Mouse (Mus musculus) retina, embryonic 14.5 days (tissue): ENCODE measurements around the gene Spata9.

ENCODE experiments used
- DNase-seq: peaks from one replicate; pipeline ENCODE4 v3.0.0-alpha.2; 2015; ENCODE audit warnings: low spot score

Spata9 gene

GRCm38 (mm10) chr13:75992169-75993028 lies 25.4 kb downstream of the Spata9 start:
- peak; percentile 33 for DNase-seq

DNA sequence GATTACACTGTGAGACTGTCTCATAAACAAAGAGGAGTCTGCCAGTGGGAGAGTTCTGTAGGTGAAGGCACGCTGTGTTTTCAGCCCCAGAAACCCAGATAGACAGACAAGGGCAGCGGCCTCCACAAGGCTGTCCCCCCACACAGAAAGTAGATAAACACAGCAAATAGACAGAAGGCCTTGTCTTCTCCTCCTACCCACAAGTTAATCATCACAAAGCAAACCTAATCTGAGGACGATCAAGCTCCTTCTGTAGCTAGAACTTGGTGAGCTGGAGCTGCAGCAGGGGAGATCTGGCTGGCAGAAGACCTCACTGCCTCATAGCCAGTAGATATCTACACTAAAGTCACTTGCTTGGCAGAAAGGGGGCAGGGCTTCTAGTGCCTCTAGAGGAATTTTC lies 36.3 kb downstream of the Spata9 start:
- no peak for DNase-seq

GRCm38 (mm10) chr13:76014511-76014910 lies 47.6 kb downstream of the Spata9 start:
- no peak for DNase-seq

DNA sequence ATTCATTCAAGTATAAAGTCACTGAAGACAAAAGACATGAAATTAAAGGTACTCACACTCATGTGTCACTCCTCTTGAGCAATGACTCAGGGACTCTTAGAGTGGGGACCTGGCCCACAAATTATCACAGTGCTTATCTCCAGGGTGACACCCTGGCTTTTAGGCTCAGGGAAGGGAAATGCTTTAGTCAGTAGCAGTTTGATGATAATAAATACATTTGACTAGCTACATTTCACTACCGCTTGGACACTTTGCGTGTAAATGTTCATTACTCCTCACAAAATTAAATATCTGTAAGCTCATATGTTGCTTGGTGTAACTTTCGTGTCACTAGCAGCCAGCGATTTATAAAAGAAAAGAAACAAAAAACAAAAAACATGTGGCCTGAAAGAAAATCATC lies 50.5 kb downstream of the Spata9 start:
- DNase-seq: no peak

DNA sequence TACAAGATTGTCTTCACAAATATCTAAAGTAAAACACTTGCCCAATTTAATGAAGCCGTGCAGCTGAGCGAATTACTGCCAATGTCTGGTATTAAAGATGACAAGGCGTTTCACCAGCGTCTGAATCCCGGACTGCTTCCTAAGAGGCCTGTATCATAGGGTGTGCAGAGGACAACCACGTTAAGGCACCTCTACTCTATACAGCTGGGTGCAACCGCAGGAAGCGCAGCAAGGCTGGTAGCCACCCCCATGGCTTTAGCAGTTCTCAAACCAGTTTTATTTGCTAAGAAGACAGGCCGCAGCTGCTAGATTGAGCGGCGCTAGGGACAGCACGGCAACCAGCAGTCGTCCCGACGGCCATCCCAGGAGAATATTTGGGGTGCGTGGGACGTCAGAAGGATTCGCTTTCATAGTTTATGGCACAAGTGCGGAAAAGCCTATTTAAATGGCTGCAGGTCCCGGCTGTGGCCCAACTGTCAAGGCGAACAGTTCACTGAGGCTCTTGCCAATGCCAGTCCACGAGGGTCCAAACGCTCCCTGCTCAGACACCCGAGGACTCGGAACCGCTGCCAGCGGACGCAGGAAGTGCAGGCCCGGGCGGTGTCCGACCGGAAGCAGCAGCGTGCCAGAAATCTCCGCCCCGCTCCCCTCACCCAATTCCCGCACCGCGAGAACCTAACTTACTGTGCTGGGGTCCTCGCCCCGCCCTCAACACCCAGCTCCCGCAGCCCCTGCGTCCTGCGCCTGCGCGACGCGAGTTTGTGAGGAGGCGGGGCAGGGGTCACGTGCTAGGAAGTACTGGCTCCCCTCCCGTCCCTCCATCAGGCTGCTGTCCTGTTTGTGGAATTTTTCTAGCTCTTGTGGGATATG lies 51.3 kb downstream of the Spata9 start, which contains the start of gene Rfesd:
TSS of gene Rfesd (minus strand) at position 746 of the 870 bp plus-strand sequence.
- peak; percentile 98 for DNase-seq

GRCm38 (mm10) chr13:76018844-76019400 lies 52.0 kb downstream of the Spata9 start:
- DNase-seq: no peak

DNA sequence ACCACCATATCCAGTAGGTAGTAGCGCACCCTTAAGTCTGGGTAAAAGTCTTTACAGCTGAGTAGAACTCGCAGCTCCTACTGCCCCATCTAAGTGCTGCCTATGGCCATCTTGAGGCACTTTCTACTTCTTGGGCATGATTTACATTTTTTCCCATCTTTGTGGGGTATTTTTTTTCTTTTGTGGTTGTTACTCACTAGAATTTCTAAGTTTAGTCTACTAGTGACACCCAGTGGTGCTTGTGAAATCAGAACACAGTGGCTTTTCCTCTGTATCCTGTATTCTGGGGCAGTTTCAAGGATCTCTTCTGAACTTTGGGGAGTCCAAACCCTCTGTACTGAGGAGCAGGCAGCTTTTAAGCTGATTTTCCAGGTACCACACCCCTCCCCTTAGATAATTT lies 54.8 kb downstream of the Spata9 start:
- DNase-seq: no peak

DNA sequence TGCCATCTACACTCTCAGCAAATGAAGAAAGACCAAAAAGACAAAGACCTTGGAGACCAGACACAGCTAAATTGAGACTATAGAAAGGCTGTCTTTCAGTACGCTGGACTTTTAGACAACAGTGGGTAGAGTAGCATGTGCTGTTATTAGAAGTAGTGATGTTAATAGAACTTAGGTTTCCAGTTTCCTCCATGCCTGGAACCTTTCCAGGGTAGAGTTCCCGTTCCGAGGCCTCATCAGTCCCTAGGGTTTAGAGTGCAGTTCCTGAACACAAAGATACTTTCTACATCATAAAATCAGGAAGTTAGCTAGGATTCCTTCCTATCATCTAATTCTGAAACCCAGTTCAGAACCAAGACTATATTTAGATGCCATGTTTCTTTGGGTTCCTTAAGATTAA lies 57.6 kb downstream of the Spata9 start:
- no peak for DNase-seq

DNA sequence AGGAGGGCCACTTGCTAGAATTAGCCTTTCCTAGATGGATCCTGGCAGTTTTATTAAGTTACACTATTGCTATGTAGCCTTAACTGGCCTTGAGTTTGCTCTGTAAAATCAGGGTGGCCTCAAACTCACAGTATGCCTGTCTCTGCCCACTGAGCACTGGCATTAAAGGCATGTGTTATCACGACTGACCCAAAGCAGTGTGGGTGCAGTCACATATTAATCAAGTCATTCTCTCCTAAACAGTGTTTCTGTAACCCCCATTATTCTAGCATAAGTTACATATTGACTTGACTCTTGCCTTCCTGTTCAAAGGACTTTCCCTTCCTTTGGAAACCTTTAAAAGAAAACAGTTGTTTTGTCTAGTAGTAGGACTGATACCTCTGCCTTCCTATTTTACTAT lies 75.5 kb downstream of the Spata9 start:
- DNase-seq: no peak

DNA sequence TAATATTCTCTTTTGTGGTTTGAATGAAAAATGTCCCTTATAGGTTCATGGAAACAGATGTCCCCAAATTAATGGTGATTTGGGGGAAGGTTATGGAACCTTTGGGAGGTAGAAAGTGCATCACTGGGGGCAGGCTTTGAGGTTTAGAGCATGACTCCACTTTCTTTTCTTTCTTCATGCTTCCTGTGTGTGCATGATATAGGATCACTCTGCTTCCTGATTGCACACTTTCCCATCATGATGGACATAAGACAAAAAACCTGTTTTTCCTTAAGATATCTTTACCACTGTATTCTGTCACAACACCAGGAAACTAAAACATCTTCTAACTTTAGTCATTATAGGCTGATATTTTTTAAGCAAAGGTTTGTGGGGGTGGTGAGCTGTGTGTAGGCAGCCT lies 78.0 kb downstream of the Spata9 start:
- DNase-seq: no peak
